Mouse (Mus musculus) urinary bladder, postnatal 14 days (tissue): ENCODE results near the gene Sowahc.

Experiments
- DNase-seq: peaks from one replicate; pipeline ENCODE4 v3.0.0; 2021; ENCODE audit warnings: low spot score

Sowahc gene

GRCm38 (mm10) chr10:59253541-59254079, 31.9 kb downstream of the Sowahc start:
- DNase-seq = no peak

GRCm38 (mm10) chr10:59256533-59256932, 34.8 kb downstream of the Sowahc start:
- no peak for DNase-seq

- no peak for DNase-seq
These were observed 37.8 kb downstream of the Sowahc start for GRCm38 (mm10) chr10:59259572-59259971.

GRCm38 (mm10) chr10:59261603-59262002, 39.9 kb downstream of the Sowahc start:
- DNase-seq = no peak

GRCm38 (mm10) chr10:59262021-59262420, 40.3 kb downstream of the Sowahc start:
- no peak for DNase-seq

- no peak for DNase-seq
These were observed 41.2 kb downstream of the Sowahc start for GRCm38 (mm10) chr10:59262979-59263378.

GRCm38 (mm10) chr10:59265067-59265466, 43.3 kb downstream of the Sowahc start:
- no peak for DNase-seq

- DNase-seq = no peak
These were observed 43.9 kb downstream of the Sowahc start for GRCm38 (mm10) chr10:59265674-59266073.

- DNase-seq = peak; percentile 82
These were observed 44.3 kb downstream of the Sowahc start for GRCm38 (mm10) chr10:59266097-59266496.

- DNase-seq = no peak
These were observed 45.5 kb downstream of the Sowahc start for GRCm38 (mm10) chr10:59267275-59267674.

GRCm38 (mm10) chr10:59268109-59268508, 46.4 kb downstream of the Sowahc start:
- DNase-seq = no peak

GRCm38 (mm10) chr10:59268754-59269153, 47.0 kb downstream of the Sowahc start:
- DNase-seq = no peak

GRCm38 (mm10) chr10:59275745-59276144, 54.0 kb downstream of the Sowahc start:
- DNase-seq = no peak
